Mouse (Mus musculus) midbrain, postnatal 0 days (tissue): ENCODE results near the gene Haghl. TPM values are rescaled to one million over a fixed set of nuclear protein-coding genes. Genes with fewer than 3 reads are reported as not detected.

Experiments used
- ATAC-seq: fragments of 200-750 bp; cut with Nextera tagmentation; 2 replicates; pipeline ENCODE4 v1.8.0; 2017; ENCODE audit warnings: moderate number of reproducible peaks, mild to moderate bottlenecking, moderate TSS enrichment, moderate library complexity; ENCODE audit not compliant: low FRiP score
- DNase-seq: peaks from one replicate; pipeline ENCODE4 v3.0.0-alpha.2; 2015; ENCODE audit warnings: low spot score
- H3K27ac ChIP-seq: fragments of 300-500 bp; sonication (generic); 2 replicates; pipeline ENCODE4 v1.5.1; 2014; ENCODE audit warnings: low read depth, mild to moderate bottlenecking, low read length, mixed read lengths
- H3K27me3 ChIP-seq: fragments of 300-500 bp; sonication (generic); 2 replicates; pipeline ENCODE4 v1.6.1; 2014; ENCODE audit warnings: low read length, control low read depth, mixed read lengths; ENCODE audit not compliant: insufficient read depth
- H3K36me3 ChIP-seq: fragments of 300-500 bp; sonication (generic); 2 replicates; pipeline ENCODE4 v1.6.1; 2014; ENCODE audit warnings: low read length, control low read depth, mixed read lengths; ENCODE audit not compliant: insufficient read depth
- H3K4me1 ChIP-seq: fragments of 300-500 bp; sonication (generic); 2 replicates; pipeline ENCODE4 v1.6.1; 2014; ENCODE audit warnings: mild to moderate bottlenecking, control low read depth, antibody characterized with exemption, low read length, mixed read lengths; ENCODE audit not compliant: insufficient read depth
- H3K4me2 ChIP-seq: fragments of 300-500 bp; sonication (generic); 2 replicates; pipeline ENCODE4 v1.6.1; 2014; ENCODE audit warnings: low read depth, mild to moderate bottlenecking, low read length, mixed read lengths; ENCODE audit not compliant: poor library complexity, severe bottlenecking
- H3K4me3 ChIP-seq: fragments of 300-500 bp; sonication (generic); 2 replicates; pipeline ENCODE4 v1.5.1; 2014; ENCODE audit warnings: low read depth, mild to moderate bottlenecking, low read length, moderate library complexity
- H3K9ac ChIP-seq: fragments of 300-500 bp; sonication (generic); replicated peaks from 2 replicates; pipeline ENCODE4 v1.6.1; 2014; ENCODE audit warnings: mild to moderate bottlenecking, low read length, moderate library complexity, mixed read lengths; ENCODE audit not compliant: poor library complexity, severe bottlenecking
- H3K9me3 ChIP-seq: fragments of 300-500 bp; sonication (generic); 2 replicates; pipeline ENCODE4 v1.6.1; 2016; ENCODE audit warnings: low read length, control low read depth
- CTCF ChIP-seq: IDR thresholded peaks from 2 replicates; pipeline ENCODE4 v1.5.1; 2016; ENCODE audit warnings: antibody characterized with exemption, mild to moderate bottlenecking
- WGBS: fragments of 180-500 bp; shearing (Covaris S2); extraction: QIAGEN DNeasy Blood & Tissue Kit; methylation state at CpG from one replicate; pipeline ENCODE4 v1.1.7; 2014; 5-methylcytosine and 5-hydroxymethylcytosine counted together
- polyA plus RNA-seq: library from polyadenylated mRNA; unstranded; fragments of >200 nt; fragmentation: Nextera tagmentation; extraction: Ambion mirVana; gene quantifications from 2 replicates; pipeline ENCODE4 v1.2.1, GENCODE M21; 2015
- total RNA-seq: library from RNA; depleted of rRNA; stranded (reverse); fragments of >200 nt; gene quantifications from 2 replicates; pipeline ENCODE4 v1.2.3, GENCODE M21; 2014

Haghl gene
- total and polyA plus RNA-seq, 2 experiments from 2014 or later = 149 to 206 TPM

GRCm38 (mm10) chr17:25824362-25825142, 39.1 kb upstream of the Haghl start:
- Histone ChIP-seq H3K9ac (peak overlapping the region; percentile 78), H3K4me3 (peak overlapping the region; percentile 57), H3K9me3 (no peaks in the 10 kb centered on the region), H3K36me3 (peaks cover 24% of the 10 kb centered on the region), H3K4me1 (peaks cover 14% of the 10 kb centered on the region), H3K27me3 (no peaks in the 10 kb centered on the region), H3K27ac (0 out of 2 replicates have a peak overlapping the region, but pooled peaks have one; percentile 77), H3K4me2 (peak overlapping the region; percentile 97)
- no peak for ATAC-seq
- no peak for TF ChIP-seq CTCF
- no peak for DNase-seq
- WGBS = 78% methylated on average over 16 of the region's 17 CpGs

GRCm38 (mm10) chr17:25823452-25823851, 38.0 kb upstream of the Haghl start, which contains the start of gene Wdr24:
TSS of gene Wdr24 (plus strand) at chr17:25823627.
- Histone ChIP-seq H3K4me2 (peak within 1 kb of the TSS; percentile 97), H3K27me3 (no peaks in the 10 kb centered on the region), H3K36me3 (peaks cover 29% of the 10 kb centered on the region), H3K27ac (peak within 1 kb of the TSS; percentile 77), H3K9me3 (no peaks in the 10 kb centered on the region), H3K4me1 (peaks cover 13% of the 10 kb centered on the region), H3K4me3 (peak within 1 kb of the TSS; percentile 57), H3K9ac (peak within 1 kb of the TSS; percentile 78)
- no peak for TF ChIP-seq CTCF
- WGBS = under 1% methylated on average over 18 of the region's 18 CpGs
- ATAC-seq (peak; percentile 67), DNase-seq (peak; percentile 95)

- H3K36me3 ChIP-seq = peaks cover 37% of the 10 kb centered on the region
- H3K4me3 ChIP-seq = no peak overlapping the region
- H3K4me1 ChIP-seq = peaks cover 2% of the 10 kb centered on the region
- WGBS = 12% methylated on average over 46 of the region's 46 CpGs
- TF ChIP-seq CTCF = no peak
- H3K27me3 ChIP-seq = no peaks in the 10 kb centered on the region
- ATAC-seq (no peak), DNase-seq (no peak)
- no peaks in the 10 kb centered on the region for H3K9me3 ChIP-seq
- no peak overlapping the region for H3K9ac ChIP-seq
- H3K4me2 ChIP-seq = no peak overlapping the region
- no peak overlapping the region for H3K27ac ChIP-seq
These were observed 33.6 kb upstream of the Haghl start for GRCm38 (mm10) chr17:25818851-25819780.

GRCm38 (mm10) chr17:25817662-25818061, 32.2 kb upstream of the Haghl start:
- Histone ChIP-seq H3K27me3 (no peaks in the 10 kb centered on the region), H3K4me3 (no peak overlapping the region), H3K27ac (no peak overlapping the region), H3K9ac (no peak overlapping the region), H3K4me1 (peaks cover 5% of the 10 kb centered on the region; the same call in 1 of the 2 replicates), H3K9me3 (no peaks in the 10 kb centered on the region), H3K4me2 (no peak overlapping the region), H3K36me3 (peaks cover 37% of the 10 kb centered on the region)
- DNase-seq (no peak), ATAC-seq (no peak)
- WGBS = 85% methylated on average over 11 of the region's 11 CpGs
- TF ChIP-seq CTCF = no peak

- no peaks in the 10 kb centered on the region for H3K9me3 ChIP-seq
- peak; percentile 72 for TF ChIP-seq CTCF
- no peak overlapping the region for H3K27ac ChIP-seq
- peaks cover 26% of the 10 kb centered on the region for H3K36me3 ChIP-seq
- peaks cover 18% of the 10 kb centered on the region for H3K4me1 ChIP-seq
- peak overlapping the region; percentile 19; the same call in 1 of the 2 replicates for H3K9ac ChIP-seq
- WGBS = 3% methylated on average over 20 of the region's 20 CpGs
- DNase-seq (peak; percentile 79), ATAC-seq (no peak)
- H3K27me3 ChIP-seq = no peaks in the 10 kb centered on the region
- peak overlapping the region; percentile 36 for H3K4me2 ChIP-seq
- peak overlapping the region; percentile 18 for H3K4me3 ChIP-seq
These were observed 28.0 kb upstream of the Haghl start for GRCm38 (mm10) chr17:25813471-25813870.
